Mouse (Mus musculus): ENCODE data around the gene Sag. TPM values are rescaled to one million over a fixed set of nuclear protein-coding genes. Genes with fewer than 3 reads are reported as not detected.
A peak's percentile ranks its signal among the peaks of the same experiment; 100 is the strongest.

The Sag gene
- polyA plus RNA-seq, 1 experiment, result not detected

DNA sequence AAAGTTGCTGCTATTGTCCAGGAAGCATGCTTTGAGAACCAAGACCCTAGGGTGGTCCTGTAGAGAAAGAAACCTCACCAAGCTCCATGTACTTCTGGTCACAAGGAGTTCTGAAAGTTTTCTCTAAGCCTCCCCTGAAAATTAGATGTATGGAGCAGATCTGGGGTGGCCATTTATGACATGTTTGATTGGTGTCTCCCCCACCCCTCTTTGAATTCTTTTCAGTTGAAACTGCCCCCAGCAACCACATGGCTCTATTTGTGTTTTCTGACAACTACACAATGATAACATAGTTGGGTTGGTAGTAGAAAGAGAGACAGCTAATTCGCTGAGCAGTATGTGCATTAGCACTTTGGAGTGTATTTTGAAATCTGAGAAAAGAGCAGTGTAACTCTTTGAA, 52.0 kb downstream of the Sag start:
- TF ChIP-seq POLR2A (IDR thresholded peaks at IDR 0.05; ENCODE audit: insufficient read depth, low read depth, low read length), result no peak
- no peak for TF ChIP-seq CTCF (IDR thresholded peaks at IDR 0.05; ENCODE audit: insufficient read depth, low read depth, low read length)
- 71% methylated on average over 1 of the region's 1 CpGs for WGBS
- H3K4me3 ChIP-seq (ENCODE audit: insufficient read depth, low read depth, low read length), result no peak overlapping the region
- H3K4me1 ChIP-seq (ENCODE audit: control insufficient read depth, insufficient read depth, low read length), result peaks cover 15% of the 10 kb centered on the region
- H3K27ac ChIP-seq (ENCODE audit: insufficient read depth, low read depth, low read length), result 0 out of 2 replicates have a peak overlapping the region, but pooled peaks have one; percentile 4

DNA sequence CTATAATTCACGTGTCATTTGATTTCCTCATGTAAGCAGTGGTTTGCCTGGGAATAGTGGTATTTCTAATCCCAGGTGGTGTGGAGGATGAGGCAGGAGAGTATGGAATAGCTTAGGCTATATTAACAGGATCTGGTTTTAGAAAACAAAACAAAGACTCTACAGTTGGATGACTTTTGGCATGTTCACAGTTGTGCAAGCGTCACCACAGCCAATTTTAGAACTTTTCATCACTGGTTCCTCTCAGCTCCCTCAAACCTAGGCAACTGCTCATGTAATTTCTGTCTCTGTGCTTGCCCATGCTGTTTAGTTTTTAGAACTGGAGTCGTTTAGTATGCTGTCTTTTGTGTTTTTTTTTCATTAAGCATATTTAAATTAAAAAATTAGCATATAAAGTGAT, 53.3 kb downstream of the Sag start:
- no peak overlapping the region for H3K27ac ChIP-seq (ENCODE audit: insufficient read depth, low read depth, low read length)
- peaks cover 13% of the 10 kb centered on the region for H3K4me1 ChIP-seq (ENCODE audit: control insufficient read depth, insufficient read depth, low read length)
- WGBS, result 29% methylated on average over 3 of the region's 3 CpGs
- no peak overlapping the region for H3K4me3 ChIP-seq (ENCODE audit: insufficient read depth, low read depth, low read length)
- TF ChIP-seq CTCF (IDR thresholded peaks at IDR 0.05; ENCODE audit: insufficient read depth, low read depth, low read length), result no peak
- no peak for TF ChIP-seq POLR2A (IDR thresholded peaks at IDR 0.05; ENCODE audit: insufficient read depth, low read depth, low read length)

DNA sequence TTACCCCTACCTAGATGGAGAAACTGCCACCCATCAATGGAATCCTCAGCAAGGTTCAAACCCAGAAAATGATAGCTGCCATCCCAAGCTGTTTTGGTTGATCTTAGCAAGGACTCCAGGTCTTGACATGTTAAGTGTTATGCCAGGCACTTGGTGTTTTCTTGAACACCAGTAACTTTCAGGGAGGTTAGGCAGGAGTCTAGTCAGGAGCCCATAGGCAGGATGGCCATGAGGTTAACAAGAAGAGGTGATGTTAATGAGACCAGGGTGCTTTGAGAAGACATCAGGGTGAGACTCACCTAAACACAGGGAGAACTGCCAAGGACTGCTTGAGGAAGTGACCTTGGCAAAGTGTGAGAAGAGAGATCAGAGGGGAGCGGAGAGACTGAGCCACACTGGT, 54.6 kb downstream of the Sag start:
- no peak overlapping the region for H3K4me3 ChIP-seq (ENCODE audit: insufficient read depth, low read depth, low read length)
- H3K27ac ChIP-seq (ENCODE audit: insufficient read depth, low read depth, low read length), result no peak overlapping the region
- H3K4me1 ChIP-seq (ENCODE audit: control insufficient read depth, insufficient read depth, low read length), result peaks cover 13% of the 10 kb centered on the region
- 92% methylated on average over 1 of the region's 1 CpGs for WGBS
- TF ChIP-seq POLR2A (IDR thresholded peaks at IDR 0.05; ENCODE audit: insufficient read depth, low read depth, low read length) (no peak), CTCF (IDR thresholded peaks at IDR 0.05; ENCODE audit: insufficient read depth, low read depth, low read length) (no peak)

DNA sequence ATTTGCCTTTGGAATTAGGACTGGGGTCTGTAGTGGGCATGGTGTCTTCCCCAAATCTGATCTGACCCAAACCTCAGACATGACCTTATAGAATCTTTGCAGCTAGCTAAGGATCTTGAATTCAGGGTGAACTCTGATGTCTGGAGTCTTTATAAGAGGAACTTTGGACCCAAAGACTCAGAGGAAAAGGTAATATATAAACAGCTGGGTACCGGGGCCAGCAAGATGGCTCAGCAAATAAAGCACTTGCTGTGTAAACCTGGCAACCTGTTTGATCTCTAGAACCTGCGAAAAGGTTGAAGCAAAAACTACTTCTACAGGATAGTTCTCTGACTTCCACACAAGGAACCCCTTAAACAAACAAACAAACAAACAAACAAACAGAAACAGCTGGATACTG, 55.0 kb downstream of the Sag start:
- H3K4me3 ChIP-seq (ENCODE audit: insufficient read depth, low read depth, low read length), result no peak overlapping the region
- WGBS, result 92% methylated on average over 2 of the region's 2 CpGs
- H3K27ac ChIP-seq (ENCODE audit: insufficient read depth, low read depth, low read length), result no peak overlapping the region
- TF ChIP-seq CTCF (IDR thresholded peaks at IDR 0.05; ENCODE audit: insufficient read depth, low read depth, low read length) (no peak), POLR2A (IDR thresholded peaks at IDR 0.05; ENCODE audit: insufficient read depth, low read depth, low read length) (no peak)
- H3K4me1 ChIP-seq (ENCODE audit: control insufficient read depth, insufficient read depth, low read length), result peaks cover 13% of the 10 kb centered on the region

DNA sequence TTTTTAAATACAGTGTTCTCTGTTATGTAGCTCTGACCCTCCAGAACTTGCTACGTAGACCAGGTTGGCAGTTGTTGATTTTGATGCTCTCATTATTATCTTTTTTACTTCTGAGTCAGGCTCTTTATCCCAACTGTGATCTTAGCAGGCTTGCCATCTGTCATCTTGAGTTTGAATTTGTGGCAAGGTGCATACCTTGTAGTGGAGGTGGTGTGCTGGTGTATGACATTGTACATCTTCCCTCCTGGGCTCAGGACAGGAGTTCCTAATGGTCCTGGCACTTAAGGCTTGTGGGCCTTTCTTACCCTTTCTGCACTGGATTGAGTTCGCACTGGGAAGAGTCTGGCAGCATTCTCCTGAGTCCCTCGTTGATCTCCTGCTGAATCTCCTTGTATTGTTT, 60.1 kb downstream of the Sag start:
- no peak for TF ChIP-seq CTCF (IDR thresholded peaks at IDR 0.05; ENCODE audit: insufficient read depth, low read depth, low read length)
- no peak for TF ChIP-seq POLR2A (IDR thresholded peaks at IDR 0.05; ENCODE audit: insufficient read depth, low read depth, low read length)

DNA sequence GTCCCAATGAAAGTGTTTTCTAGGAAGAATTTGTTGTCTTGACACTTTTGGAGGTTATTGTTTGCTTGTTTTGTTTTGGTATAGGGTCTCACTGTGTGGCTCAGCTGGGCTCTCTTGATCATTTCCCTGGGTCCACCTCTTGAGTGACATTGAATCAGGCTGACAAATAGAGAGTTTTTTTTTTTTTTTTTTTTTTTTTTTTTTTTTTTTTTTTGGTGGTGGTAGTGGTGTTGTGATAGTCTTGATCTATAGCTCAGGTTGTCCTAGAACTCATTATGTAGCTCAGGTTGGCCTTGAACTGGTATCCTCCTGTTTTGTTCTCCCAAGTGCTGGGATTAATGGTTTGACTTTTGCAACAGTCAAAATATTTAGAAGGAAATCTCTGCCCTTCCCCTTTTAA, 61.4 kb downstream of the Sag start:
- Histone ChIP-seq H3K4me1 (ENCODE audit: control insufficient read depth, insufficient read depth, low read length) (peaks cover 6% of the 10 kb centered on the region), H3K27ac (ENCODE audit: insufficient read depth, low read depth, low read length) (no peak overlapping the region), H3K4me3 (ENCODE audit: insufficient read depth, low read depth, low read length) (no peak overlapping the region)
- no peak for TF ChIP-seq POLR2A (IDR thresholded peaks at IDR 0.05; ENCODE audit: insufficient read depth, low read depth, low read length)
- TF ChIP-seq CTCF (IDR thresholded peaks at IDR 0.05; ENCODE audit: insufficient read depth, low read depth, low read length), result no peak

More for the DNA sequence above, 60.1 kb downstream of the Sag start:
- H3K4me1 ChIP-seq (ENCODE audit: control insufficient read depth, insufficient read depth, low read length), result peaks cover 6% of the 10 kb centered on the region
- no peak overlapping the region for H3K27ac ChIP-seq (ENCODE audit: insufficient read depth, low read depth, low read length)
- H3K4me3 ChIP-seq (ENCODE audit: insufficient read depth, low read depth, low read length), result no peak overlapping the region
- 49% methylated on average over 3 of the region's 3 CpGs for WGBS

DNA sequence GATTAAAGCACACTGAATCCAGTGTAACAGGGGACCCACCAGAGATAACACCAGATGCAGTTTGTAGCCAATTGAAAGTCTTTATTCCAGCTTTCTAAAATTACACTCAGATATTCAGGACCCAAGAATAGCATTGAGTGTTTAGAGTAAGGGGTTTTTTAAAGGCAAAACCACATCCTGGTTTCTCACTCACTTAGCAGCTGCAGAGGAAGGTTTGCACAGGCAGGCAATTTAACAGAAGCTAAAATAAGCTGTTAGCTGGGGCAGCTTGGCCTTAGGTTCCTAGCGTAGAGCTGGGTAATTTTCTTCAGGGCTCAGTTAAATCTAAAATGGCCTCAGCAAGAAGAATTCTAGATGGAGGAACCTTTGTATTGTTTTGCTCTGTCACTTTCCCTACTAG, 63.2 kb downstream of the Sag start:
- H3K27ac ChIP-seq (ENCODE audit: insufficient read depth, low read depth, low read length), result no peak overlapping the region
- no peak overlapping the region for H3K4me3 ChIP-seq (ENCODE audit: insufficient read depth, low read depth, low read length)
- H3K4me1 ChIP-seq (ENCODE audit: control insufficient read depth, insufficient read depth, low read length), result peaks cover 7% of the 10 kb centered on the region
- no peak for TF ChIP-seq POLR2A (IDR thresholded peaks at IDR 0.05; ENCODE audit: insufficient read depth, low read depth, low read length)
- 41% methylated on average over 1 of the region's 1 CpGs for WGBS

DNA sequence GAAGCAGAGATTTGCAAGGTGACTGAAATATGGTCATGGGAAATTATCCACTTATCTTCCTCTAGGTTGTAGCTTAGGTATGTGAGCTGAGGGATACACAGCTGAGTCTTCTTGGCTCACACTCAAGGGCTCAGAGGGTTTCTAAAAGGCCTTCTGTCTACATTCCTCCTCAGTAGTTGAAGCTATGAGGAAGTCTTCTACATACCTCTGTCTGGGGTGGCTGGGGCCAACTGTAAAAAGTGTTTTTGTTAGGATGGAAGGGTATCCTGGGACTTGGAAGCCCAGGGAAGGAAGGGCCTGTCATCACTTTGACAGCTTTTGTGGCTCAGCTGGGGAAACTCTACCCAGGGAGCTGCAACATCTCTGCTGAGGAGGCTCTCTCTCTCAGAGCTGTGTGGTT, 68.1 kb downstream of the Sag start:
- no peak for TF ChIP-seq POLR2A (IDR thresholded peaks at IDR 0.05; ENCODE audit: insufficient read depth, low read depth, low read length)
- TF ChIP-seq CTCF (IDR thresholded peaks at IDR 0.05; ENCODE audit: insufficient read depth, low read depth, low read length), result no peak
- peaks cover 3% of the 10 kb centered on the region; the same call in 1 of the 2 replicates for H3K4me1 ChIP-seq (ENCODE audit: control insufficient read depth, insufficient read depth, low read length)
- H3K4me3 ChIP-seq (ENCODE audit: insufficient read depth, low read depth, low read length), result no peak overlapping the region
- no peak overlapping the region for H3K27ac ChIP-seq (ENCODE audit: insufficient read depth, low read depth, low read length)

DNA sequence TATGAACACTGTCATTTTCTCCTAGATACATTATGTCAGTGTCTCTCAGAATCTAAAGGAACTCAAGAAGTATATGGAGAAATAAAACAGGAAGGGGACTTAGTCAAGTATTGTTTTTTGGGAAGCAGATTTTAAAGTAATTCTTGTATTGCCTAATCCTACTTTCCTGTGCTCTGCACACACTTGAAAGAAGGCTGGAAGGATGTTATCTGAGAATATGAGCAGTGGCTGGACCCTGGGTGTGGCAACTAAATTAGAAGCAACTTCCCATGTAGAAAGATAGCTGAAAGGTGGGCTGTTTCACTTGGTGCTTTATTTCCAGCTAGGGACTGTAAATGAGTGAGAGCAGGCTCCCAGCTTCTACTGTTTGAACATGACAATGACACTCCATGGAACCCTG, 69.6 kb downstream of the Sag start:
- peaks cover 6% of the 10 kb centered on the region for H3K4me1 ChIP-seq (ENCODE audit: control insufficient read depth, insufficient read depth, low read length)
- no peak overlapping the region for H3K27ac ChIP-seq (ENCODE audit: insufficient read depth, low read depth, low read length)
- H3K4me3 ChIP-seq (ENCODE audit: insufficient read depth, low read depth, low read length), result no peak overlapping the region
- no peak for TF ChIP-seq POLR2A (IDR thresholded peaks at IDR 0.05; ENCODE audit: insufficient read depth, low read depth, low read length)
- no peak for TF ChIP-seq CTCF (IDR thresholded peaks at IDR 0.05; ENCODE audit: insufficient read depth, low read depth, low read length)

DNA sequence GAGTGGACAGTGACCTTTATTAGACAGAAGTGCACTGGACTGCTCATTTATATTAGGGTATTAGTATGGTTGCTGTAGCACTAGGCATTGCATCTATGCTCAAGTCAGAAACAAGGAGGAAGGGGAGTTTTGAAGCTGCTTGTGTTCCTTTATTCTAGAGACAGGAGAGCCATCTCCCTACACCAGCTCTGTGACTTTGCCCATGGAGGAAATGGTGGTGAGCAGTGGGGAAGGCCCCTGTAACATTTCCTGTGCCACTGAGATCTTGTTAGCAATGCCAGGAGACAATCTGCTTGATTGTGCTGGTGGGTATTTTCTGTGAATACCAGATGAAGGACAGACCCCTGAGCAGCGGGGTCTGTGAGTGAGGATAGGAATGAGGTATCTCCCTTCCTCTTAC, 72.6 kb downstream of the Sag start:
- no peak overlapping the region for H3K27ac ChIP-seq (ENCODE audit: insufficient read depth, low read depth, low read length)
- WGBS, result 86% methylated on average over 1 of the region's 1 CpGs
- TF ChIP-seq POLR2A (IDR thresholded peaks at IDR 0.05; ENCODE audit: insufficient read depth, low read depth, low read length), result no peak
- no peak for TF ChIP-seq CTCF (IDR thresholded peaks at IDR 0.05; ENCODE audit: insufficient read depth, low read depth, low read length)
- H3K4me3 ChIP-seq (ENCODE audit: insufficient read depth, low read depth, low read length), result no peak overlapping the region
- H3K4me1 ChIP-seq (ENCODE audit: control insufficient read depth, insufficient read depth, low read length), result peaks cover 11% of the 10 kb centered on the region

Data from olfactory bulb, adult 2 months (tissue).